Mouse (Mus musculus): ENCODE measurements around the gene Vav2.

- TF ChIP-seq CTCF (IDR thresholded peaks at IDR 0.05; ENCODE audit: low read depth, low read length): no peak
- no peak for TF ChIP-seq POLR2A (IDR thresholded peaks at IDR 0.05; ENCODE audit: insufficient read depth, low read length)
- TF ChIP-seq EP300 (IDR thresholded peaks at IDR 0.05; ENCODE audit: insufficient read depth, low read depth, low read length): no peak
Observed at GRCm38 (mm10) chr2:27318606-27319005, 108.2 kb downstream of the Vav2 start.

All from ES-Bruce4 (cell line).